Mouse (Mus musculus) v-Abl transformed pro-B cells (cell line): ENCODE measurements around the gene Pja2.

Source experiments
- in situ Hi-C, 2 experiments: fragments of 400-800 bp; cut with MboI; formaldehyde crosslinking; loops; one replicate each; pipeline ENCODE4 v1.15.1; 2025; ENCODE audit not compliant: unreplicated experiment in 2 of 2

Pja2 gene

GRCm38 (mm10) chr17:64331898-64332769, at the start of gene Pja2:
Pja2 (minus strand) TSS chr17:64331916.
- in situ Hi-C loops, result loop anchor here (5.0 to 25.0 kb wide), 4 partner anchors 263 to 830 kb away; partner anchors contain the start of gene Fbxl17 (in 1 of the 2)

GRCm38 (mm10) chr17:64375327-64375726, 43.6 kb upstream of the Pja2 start:
- in situ Hi-C loops, result loop anchor here (10.0 kb wide), 1 partner anchor 141 kb away; no protein-coding TSS in a partner anchor

- in situ Hi-C loops, result no loop called here
These were observed 32.0 kb upstream of the Pja2 start for GRCm38 (mm10) chr17:64363694-64364093.

- in situ Hi-C loops, result no loop called here
These were observed 30.9 kb upstream of the Pja2 start for GRCm38 (mm10) chr17:64362570-64362969.

- in situ Hi-C loops, result no loop called here
These were observed 30.3 kb upstream of the Pja2 start for GRCm38 (mm10) chr17:64361911-64362425.

- in situ Hi-C loops, result no loop called here
These were observed 22.2 kb upstream of the Pja2 start for GRCm38 (mm10) chr17:64353940-64354339.

- in situ Hi-C loops, result loop anchor here in 1 of 2 experiments (25.0 kb wide), 1 partner anchor 416 kb away; no protein-coding TSS in a partner anchor
These were observed 14.4 kb upstream of the Pja2 start for GRCm38 (mm10) chr17:64346135-64346534.

GRCm38 (mm10) chr17:64344576-64345172, 13.0 kb upstream of the Pja2 start:
- in situ Hi-C loops, result loop anchor here in 1 of 2 experiments (25.0 kb wide), 1 partner anchor 418 kb away; no protein-coding TSS in a partner anchor

GRCm38 (mm10) chr17:64341698-64342097, 10.0 kb upstream of the Pja2 start:
- in situ Hi-C loops, result loop anchor here in 1 of 2 experiments (25.0 kb wide), 1 partner anchor 421 kb away; no protein-coding TSS in a partner anchor

- in situ Hi-C loops, result loop anchor here in 1 of 2 experiments (10.0 to 25.0 kb wide), 2 partner anchors 255 to 423 kb away; no protein-coding TSS in a partner anchor
These were observed 8.0 kb upstream of the Pja2 start for GRCm38 (mm10) chr17:64339752-64340151.

- in situ Hi-C loops, result loop anchor here in 1 of 2 experiments (10.0 to 25.0 kb wide), 2 partner anchors 258 to 425 kb away; no protein-coding TSS in a partner anchor
These were observed 5.5 kb upstream of the Pja2 start for GRCm38 (mm10) chr17:64337220-64337619.

GRCm38 (mm10) chr17:64333956-64334355, 2.2 kb upstream of the Pja2 start:
- in situ Hi-C loops, result loop anchor here (5.0 to 25.0 kb wide), 4 partner anchors 261 to 832 kb away; partner anchors contain the start of gene Fbxl17 (in 1 of the 2)

- in situ Hi-C loops, result loop anchor here (5.0 to 25.0 kb wide), 4 partner anchors 262 to 830 kb away; partner anchors contain the start of gene Fbxl17 (in 1 of the 2)
These were observed 1.0 kb upstream of the Pja2 start for GRCm38 (mm10) chr17:64332770-64333096.

- in situ Hi-C loops, result loop anchor here (5.0 to 25.0 kb wide), 4 partner anchors 263 to 829 kb away; partner anchors contain the start of gene Fbxl17 (in 1 of the 2)
These were observed 322 bp downstream of the Pja2 start for GRCm38 (mm10) chr17:64331291-64331897.

- in situ Hi-C loops, result loop anchor here (5.0 to 25.0 kb wide), 4 partner anchors 264 to 829 kb away; partner anchors contain the start of gene Fbxl17 (in 1 of the 2)
These were observed 831 bp downstream of the Pja2 start for GRCm38 (mm10) chr17:64330885-64331284.

- in situ Hi-C loops, result loop anchor here in 1 of 2 experiments (10.0 to 25.0 kb wide), 2 partner anchors 430 to 1238 kb away; no protein-coding TSS in a partner anchor
These were observed 7.2 kb downstream of the Pja2 start for GRCm38 (mm10) chr17:64324556-64324955.

- in situ Hi-C loops, result loop anchor here in 1 of 2 experiments (10.0 to 25.0 kb wide), 2 partner anchors 279 to 1247 kb away; no protein-coding TSS in a partner anchor
These were observed 16.3 kb downstream of the Pja2 start for GRCm38 (mm10) chr17:64315428-64315827.

GRCm38 (mm10) chr17:64314523-64314922, 17.2 kb downstream of the Pja2 start:
- in situ Hi-C loops, result loop anchor here in 1 of 2 experiments (10.0 to 25.0 kb wide), 2 partner anchors 280 to 1248 kb away; no protein-coding TSS in a partner anchor

GRCm38 (mm10) chr17:64297628-64298027, 34.1 kb downstream of the Pja2 start:
- in situ Hi-C loops, result no loop called here

- in situ Hi-C loops, result no loop called here
These were observed 39.0 kb downstream of the Pja2 start for GRCm38 (mm10) chr17:64292740-64293139.
